Mouse (Mus musculus): Measurements from ENCODE around the gene Smco4. TPM values are rescaled to one million over a fixed set of nuclear protein-coding genes. Genes with fewer than 3 reads are reported as not detected.

Gene Smco4
- polyA plus RNA-seq, 1 experiment from 2014 or later = 1.8 TPM

DNA sequence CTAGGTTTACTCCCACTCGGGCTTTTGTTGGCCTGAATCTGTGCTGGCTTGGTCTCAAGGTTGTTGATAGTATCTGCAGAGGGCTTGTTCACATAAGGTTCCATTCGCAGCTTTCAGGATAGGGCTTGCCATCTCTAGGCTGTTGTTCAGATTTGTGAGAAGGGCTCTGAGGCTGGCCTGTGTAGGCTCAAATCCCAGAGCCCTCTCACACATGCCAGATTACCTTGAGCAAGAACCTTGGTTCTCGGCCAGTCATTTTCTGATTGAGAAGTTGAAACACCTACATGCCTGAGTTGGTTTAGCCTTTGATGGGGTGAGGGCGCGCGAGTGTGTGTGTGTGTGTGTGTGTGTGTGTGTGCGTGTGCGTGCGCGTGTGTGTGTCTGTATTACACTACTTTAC is 29.1 kb downstream of the Smco4 start:
- Histone ChIP-seq H3K36me3 (ENCODE audit: control insufficient read depth, insufficient read depth) (no peaks in the 10 kb centered on the region), H3K9me3 (ENCODE audit: control insufficient read depth, low read length) (no peaks in the 10 kb centered on the region), H3K4me3 (replicated peaks; ENCODE audit: low read length) (no peak overlapping the region), H3K4me1 (replicated peaks; ENCODE audit: control insufficient read depth, insufficient read depth, low read length) (peaks cover 3% of the 10 kb centered on the region; the same call in 1 of the 2 replicates), H3K4me2 (ENCODE audit: low read length) (no peak overlapping the region), H3K27ac (ENCODE audit: low read length) (no peak overlapping the region), H3K27me3 (replicated peaks; ENCODE audit: control insufficient read depth, insufficient read depth, low read length) (no peaks in the 10 kb centered on the region), H3K9ac (replicated peaks; ENCODE audit: low read depth, low read length) (no peak overlapping the region)
- WGBS = 86% methylated on average over 10 of the region's 10 CpGs
- no peak for ATAC-seq

DNA sequence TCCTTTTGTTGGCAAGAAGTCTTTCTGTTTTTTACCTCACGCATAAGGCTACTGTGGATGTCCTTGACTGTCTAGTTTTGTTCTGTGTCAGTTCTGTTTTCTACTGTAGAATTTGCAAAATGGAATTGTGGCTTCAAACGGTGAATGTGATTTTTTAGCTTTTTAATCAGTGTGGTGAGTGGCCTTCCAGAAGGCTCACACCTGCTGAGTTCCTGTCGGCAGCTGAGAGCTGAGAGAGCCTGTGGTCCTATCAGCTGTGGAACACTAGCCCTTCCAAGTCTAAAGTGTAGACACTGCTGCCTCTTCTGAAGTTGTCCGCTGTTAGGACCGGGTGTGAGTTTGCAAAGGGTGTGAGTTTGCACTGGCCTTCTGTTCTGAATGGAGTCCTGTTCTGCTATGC is 29.7 kb downstream of the Smco4 start:
- H3K4me1 ChIP-seq (replicated peaks; ENCODE audit: control insufficient read depth, insufficient read depth, low read length) = peaks cover 3% of the 10 kb centered on the region; the same call in 1 of the 2 replicates
- H3K27me3 ChIP-seq (replicated peaks; ENCODE audit: control insufficient read depth, insufficient read depth, low read length) = no peaks in the 10 kb centered on the region
- no peak overlapping the region for H3K27ac ChIP-seq (ENCODE audit: low read length)
- H3K36me3 ChIP-seq (ENCODE audit: control insufficient read depth, insufficient read depth) = no peaks in the 10 kb centered on the region
- ATAC-seq = no peak
- no peak overlapping the region for H3K4me3 ChIP-seq (replicated peaks; ENCODE audit: low read length)
- no peak overlapping the region for H3K4me2 ChIP-seq (ENCODE audit: low read length)
- WGBS = 79% methylated on average over 5 of the region's 5 CpGs
- no peaks in the 10 kb centered on the region for H3K9me3 ChIP-seq (ENCODE audit: control insufficient read depth, low read length)
- H3K9ac ChIP-seq (replicated peaks; ENCODE audit: low read depth, low read length) = no peak overlapping the region

DNA sequence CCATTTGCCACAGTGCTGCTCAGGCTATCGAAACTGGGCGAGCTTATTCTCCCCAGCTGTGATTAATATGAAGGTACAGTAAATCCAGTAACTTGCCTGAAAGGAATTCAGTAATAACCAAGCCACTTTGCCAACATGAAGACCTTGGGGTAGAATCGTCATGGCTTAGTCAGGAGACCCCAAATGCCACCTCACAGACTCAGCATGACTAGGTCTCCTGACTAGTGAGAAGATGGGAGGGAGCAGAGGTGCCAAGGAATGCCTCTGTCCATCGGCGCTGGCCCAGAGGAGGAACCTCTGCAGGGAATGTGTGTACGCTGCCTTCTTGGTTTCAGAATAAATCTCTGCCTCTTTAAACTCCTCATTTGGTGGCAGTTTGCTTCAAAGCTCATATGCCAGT is 30.4 kb downstream of the Smco4 start:
- ATAC-seq = no peak

DNA sequence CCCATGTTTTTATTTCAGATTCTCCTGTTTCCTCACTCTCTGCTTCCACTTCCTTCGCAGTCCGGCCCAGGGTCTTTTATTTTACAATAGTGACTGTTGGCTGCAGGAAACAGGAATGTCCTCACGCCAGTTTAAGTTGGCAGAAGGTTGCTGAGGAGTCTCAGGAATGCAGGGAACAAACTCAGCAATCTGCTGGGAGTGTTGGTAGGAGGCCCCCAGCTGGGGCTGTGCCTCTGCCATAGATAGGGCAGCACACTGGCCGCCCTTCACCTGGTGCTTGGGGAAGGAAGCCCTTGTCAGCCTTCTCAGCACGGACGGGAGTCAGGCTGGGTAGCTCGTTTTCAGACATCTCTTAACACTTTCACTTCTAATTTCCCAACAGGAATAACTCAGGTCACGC is 32.0 kb downstream of the Smco4 start:
- no peak overlapping the region for H3K4me3 ChIP-seq (replicated peaks; ENCODE audit: low read length)
- no peaks in the 10 kb centered on the region for H3K27me3 ChIP-seq (replicated peaks; ENCODE audit: control insufficient read depth, insufficient read depth, low read length)
- no peak overlapping the region for H3K9ac ChIP-seq (replicated peaks; ENCODE audit: low read depth, low read length)
- no peaks in the 10 kb centered on the region for H3K9me3 ChIP-seq (ENCODE audit: control insufficient read depth, low read length)
- peaks cover 10% of the 10 kb centered on the region for H3K4me1 ChIP-seq (replicated peaks; ENCODE audit: control insufficient read depth, insufficient read depth, low read length)
- ATAC-seq = no peak
- 76% methylated on average over 8 of the region's 8 CpGs for whole genome bisulfite sequencing
- no peak overlapping the region for H3K27ac ChIP-seq (ENCODE audit: low read length)
- H3K36me3 ChIP-seq (ENCODE audit: control insufficient read depth, insufficient read depth) = no peaks in the 10 kb centered on the region
- no peak overlapping the region for H3K4me2 ChIP-seq (ENCODE audit: low read length)

More for the DNA sequence above, 30.4 kb downstream of the Smco4 start:
- H3K27ac ChIP-seq (ENCODE audit: low read length) = no peak overlapping the region
- no peaks in the 10 kb centered on the region for H3K9me3 ChIP-seq (ENCODE audit: control insufficient read depth, low read length)
- H3K4me3 ChIP-seq (replicated peaks; ENCODE audit: low read length) = no peak overlapping the region
- no peaks in the 10 kb centered on the region for H3K36me3 ChIP-seq (ENCODE audit: control insufficient read depth, insufficient read depth)
- WGBS = 86% methylated on average over 6 of the region's 6 CpGs
- H3K4me1 ChIP-seq (replicated peaks; ENCODE audit: control insufficient read depth, insufficient read depth, low read length) = peaks cover 3% of the 10 kb centered on the region; the same call in 1 of the 2 replicates
- no peak overlapping the region for H3K9ac ChIP-seq (replicated peaks; ENCODE audit: low read depth, low read length)
- H3K4me2 ChIP-seq (ENCODE audit: low read length) = no peak overlapping the region
- H3K27me3 ChIP-seq (replicated peaks; ENCODE audit: control insufficient read depth, insufficient read depth, low read length) = no peaks in the 10 kb centered on the region

DNA sequence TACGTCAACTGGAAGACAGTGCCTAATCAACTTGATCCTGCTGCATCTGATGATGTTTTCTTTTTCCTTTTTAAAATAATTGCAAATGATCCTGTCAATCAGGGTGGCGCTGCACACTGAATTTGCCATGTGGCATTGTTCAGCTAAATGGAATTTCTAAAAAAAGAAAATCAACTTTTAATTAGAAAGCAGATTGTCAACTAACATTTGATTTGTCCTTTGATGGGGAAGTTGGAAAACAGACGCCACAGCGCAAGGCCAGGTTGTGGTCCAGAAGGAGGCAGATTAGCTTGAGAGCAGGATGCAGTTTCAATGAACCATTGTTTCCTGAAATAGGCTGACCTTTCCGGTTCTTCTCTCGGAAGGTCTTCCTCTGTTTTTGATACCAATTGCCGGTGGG is 33.3 kb downstream of the Smco4 start:
- Histone ChIP-seq H3K36me3 (ENCODE audit: control insufficient read depth, insufficient read depth) (no peaks in the 10 kb centered on the region), H3K9me3 (ENCODE audit: control insufficient read depth, low read length) (no peaks in the 10 kb centered on the region), H3K4me2 (ENCODE audit: low read length) (no peak overlapping the region), H3K4me1 (replicated peaks; ENCODE audit: control insufficient read depth, insufficient read depth, low read length) (peaks cover 10% of the 10 kb centered on the region), H3K9ac (replicated peaks; ENCODE audit: low read depth, low read length) (no peak overlapping the region), H3K27ac (ENCODE audit: low read length) (no peak overlapping the region), H3K27me3 (replicated peaks; ENCODE audit: control insufficient read depth, insufficient read depth, low read length) (no peaks in the 10 kb centered on the region), H3K4me3 (replicated peaks; ENCODE audit: low read length) (no peak overlapping the region)
- ATAC-seq = no peak
- WGBS = 47% methylated on average over 7 of the region's 7 CpGs

DNA sequence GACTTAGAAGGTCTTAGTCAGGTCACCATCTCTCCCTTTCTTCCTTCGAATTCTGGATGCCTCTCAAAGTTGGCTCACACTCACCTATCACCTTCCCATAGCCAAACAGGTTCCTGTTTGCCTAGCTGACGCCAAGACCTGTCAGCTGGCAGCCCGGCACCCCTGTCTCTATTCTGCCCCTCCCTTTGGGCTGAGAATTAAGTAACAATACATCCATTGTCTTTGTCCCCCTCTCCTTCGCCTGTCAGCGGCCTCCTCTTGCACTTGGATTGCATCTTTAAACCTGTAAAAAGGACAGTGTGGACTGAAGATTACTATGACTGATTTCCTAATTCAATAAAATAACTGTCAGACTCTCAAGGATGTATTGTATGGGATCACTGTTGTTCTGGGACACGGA is 34.6 kb downstream of the Smco4 start:
- Histone ChIP-seq H3K27me3 (replicated peaks; ENCODE audit: control insufficient read depth, insufficient read depth, low read length) (no peaks in the 10 kb centered on the region), H3K4me2 (ENCODE audit: low read length) (no peak overlapping the region), H3K4me3 (replicated peaks; ENCODE audit: low read length) (no peak overlapping the region), H3K27ac (ENCODE audit: low read length) (no peak overlapping the region), H3K9me3 (ENCODE audit: control insufficient read depth, low read length) (no peaks in the 10 kb centered on the region), H3K9ac (replicated peaks; ENCODE audit: low read depth, low read length) (no peak overlapping the region), H3K4me1 (replicated peaks; ENCODE audit: control insufficient read depth, insufficient read depth, low read length) (peaks cover 10% of the 10 kb centered on the region), H3K36me3 (ENCODE audit: control insufficient read depth, insufficient read depth) (no peaks in the 10 kb centered on the region)
- 52% methylated on average over 6 of the region's 6 CpGs for WGBS
- no peak for ATAC-seq

DNA sequence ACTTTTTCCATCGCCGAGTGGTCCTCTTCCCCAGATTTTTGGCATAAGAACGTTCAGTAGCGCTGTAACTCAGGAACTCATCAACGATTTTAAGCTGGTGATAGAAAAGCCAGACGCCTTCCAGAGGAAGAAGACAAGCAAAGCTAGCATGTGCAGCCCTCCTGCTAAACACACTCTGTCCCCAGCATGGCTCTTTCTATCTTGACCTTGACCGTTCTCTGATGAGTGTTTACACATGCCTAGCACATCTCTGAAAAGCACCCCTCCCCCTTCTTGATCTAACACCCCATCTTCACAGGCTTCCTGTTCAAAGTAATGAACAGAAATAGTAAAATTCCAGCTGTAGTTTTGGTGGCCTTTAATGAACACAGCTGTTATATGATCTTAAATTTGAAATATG is 35.1 kb downstream of the Smco4 start:
- no peaks in the 10 kb centered on the region for H3K36me3 ChIP-seq (ENCODE audit: control insufficient read depth, insufficient read depth)
- H3K4me1 ChIP-seq (replicated peaks; ENCODE audit: control insufficient read depth, insufficient read depth, low read length) = peaks cover 10% of the 10 kb centered on the region
- no peak overlapping the region for H3K9ac ChIP-seq (replicated peaks; ENCODE audit: low read depth, low read length)
- WGBS = 93% methylated on average over 7 of the region's 7 CpGs
- H3K9me3 ChIP-seq (ENCODE audit: control insufficient read depth, low read length) = no peaks in the 10 kb centered on the region
- H3K4me2 ChIP-seq (ENCODE audit: low read length) = no peak overlapping the region
- no peak overlapping the region for H3K27ac ChIP-seq (ENCODE audit: low read length)
- ATAC-seq = no peak
- H3K27me3 ChIP-seq (replicated peaks; ENCODE audit: control insufficient read depth, insufficient read depth, low read length) = no peaks in the 10 kb centered on the region
- H3K4me3 ChIP-seq (replicated peaks; ENCODE audit: low read length) = no peak overlapping the region

DNA sequence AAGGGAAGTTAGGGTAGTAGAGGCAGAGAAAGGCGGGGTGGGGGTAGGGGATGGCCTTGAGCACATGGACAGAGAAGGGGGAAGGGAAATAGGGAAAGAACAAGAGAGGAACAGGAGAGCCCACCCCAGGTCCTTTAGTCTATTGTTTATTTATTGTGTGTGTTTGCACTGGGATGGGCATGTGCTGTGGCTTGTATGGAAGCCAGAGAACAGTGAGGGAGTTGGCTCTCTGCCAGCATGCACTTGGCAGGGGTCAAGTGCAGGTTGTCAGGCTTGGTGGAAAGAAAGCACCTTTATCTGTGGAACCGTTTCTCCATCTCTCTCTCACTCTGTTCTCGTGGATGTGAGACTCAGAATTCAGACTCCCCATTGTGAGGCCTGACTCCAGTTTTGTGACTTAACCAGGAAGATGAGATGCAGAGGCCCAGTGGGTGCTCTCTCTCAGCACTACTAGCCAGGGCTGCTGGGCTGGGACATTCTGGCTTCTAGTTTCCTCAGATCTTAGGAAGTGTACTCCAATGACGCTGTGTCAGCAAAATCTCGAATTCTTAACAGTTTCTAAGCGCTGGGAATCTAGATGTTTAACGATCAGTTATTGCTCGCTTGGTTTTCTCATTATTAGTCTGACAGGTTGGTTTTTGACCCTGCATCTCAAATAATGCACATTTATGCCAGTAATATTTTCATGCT is 36.2 kb downstream of the Smco4 start:
- Histone ChIP-seq H3K9me3 (ENCODE audit: control insufficient read depth, low read length) (no peaks in the 10 kb centered on the region), H3K9ac (replicated peaks; ENCODE audit: low read depth, low read length) (no peak overlapping the region), H3K4me1 (replicated peaks; ENCODE audit: control insufficient read depth, insufficient read depth, low read length) (peaks cover 10% of the 10 kb centered on the region), H3K27me3 (replicated peaks; ENCODE audit: control insufficient read depth, insufficient read depth, low read length) (no peaks in the 10 kb centered on the region), H3K27ac (ENCODE audit: low read length) (no peak overlapping the region), H3K4me2 (ENCODE audit: low read length) (no peak overlapping the region), H3K36me3 (ENCODE audit: control insufficient read depth, insufficient read depth) (no peaks in the 10 kb centered on the region), H3K4me3 (replicated peaks; ENCODE audit: low read length) (no peak overlapping the region)
- 41% methylated on average over 8 of the region's 8 CpGs for WGBS
- ATAC-seq = no peak

DNA sequence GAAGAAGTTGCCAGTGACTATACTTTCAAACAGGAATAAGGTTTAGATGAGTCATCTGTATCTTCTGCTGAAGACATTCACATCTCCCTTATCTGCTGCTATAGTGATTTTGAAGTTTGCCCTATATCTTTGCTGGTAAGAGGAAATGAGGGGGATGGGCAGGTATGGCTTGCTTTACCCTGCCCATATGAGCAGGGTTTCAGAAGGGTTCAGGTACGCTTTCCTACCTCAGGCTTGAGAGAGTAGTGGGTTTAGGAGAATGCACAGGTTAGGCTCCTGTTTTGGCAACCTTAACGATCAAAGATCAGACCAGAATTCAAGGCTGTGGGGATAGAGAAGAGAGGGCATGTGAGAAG is 36.7 kb downstream of the Smco4 start:
- 85% methylated on average over 2 of the region's 2 CpGs for WGBS
- Histone ChIP-seq H3K36me3 (ENCODE audit: control insufficient read depth, insufficient read depth) (no peaks in the 10 kb centered on the region), H3K4me1 (replicated peaks; ENCODE audit: control insufficient read depth, insufficient read depth, low read length) (peaks cover 10% of the 10 kb centered on the region)

DNA sequence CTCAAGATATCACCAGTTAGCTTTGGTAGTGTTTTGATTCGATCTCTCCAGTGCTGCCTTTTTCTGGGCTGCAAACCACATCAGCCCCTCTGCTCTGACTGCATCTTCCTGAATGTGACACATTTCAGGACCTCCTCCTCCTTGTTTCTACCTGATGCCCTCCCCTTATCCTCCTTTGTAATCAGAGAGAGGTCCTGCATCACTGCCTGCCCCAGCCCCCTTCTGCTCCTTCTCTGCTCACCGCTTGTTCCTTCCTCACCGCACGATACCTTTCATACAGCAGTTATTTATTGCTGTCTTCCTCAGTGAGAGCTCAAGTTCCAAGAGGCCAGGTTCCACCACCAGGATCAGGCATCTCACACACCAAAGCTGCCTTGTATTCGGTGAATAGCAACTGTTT is 38.0 kb downstream of the Smco4 start:
- Histone ChIP-seq H3K9me3 (ENCODE audit: control insufficient read depth, low read length) (no peaks in the 10 kb centered on the region), H3K36me3 (ENCODE audit: control insufficient read depth, insufficient read depth) (no peaks in the 10 kb centered on the region), H3K4me1 (replicated peaks; ENCODE audit: control insufficient read depth, insufficient read depth, low read length) (peaks cover 7% of the 10 kb centered on the region), H3K4me2 (ENCODE audit: low read length) (no peak overlapping the region), H3K4me3 (replicated peaks; ENCODE audit: low read length) (no peak overlapping the region), H3K27me3 (replicated peaks; ENCODE audit: control insufficient read depth, insufficient read depth, low read length) (no peaks in the 10 kb centered on the region), H3K27ac (ENCODE audit: low read length) (no peak overlapping the region), H3K9ac (replicated peaks; ENCODE audit: low read depth, low read length) (no peak overlapping the region)
- WGBS = 85% methylated on average over 5 of the region's 5 CpGs
- ATAC-seq = no peak

More for the DNA sequence above, 36.7 kb downstream of the Smco4 start:
- Histone ChIP-seq H3K4me3 (replicated peaks; ENCODE audit: low read length) (no peak overlapping the region), H3K27me3 (replicated peaks; ENCODE audit: control insufficient read depth, insufficient read depth, low read length) (no peaks in the 10 kb centered on the region), H3K27ac (ENCODE audit: low read length) (no peak overlapping the region), H3K9me3 (ENCODE audit: control insufficient read depth, low read length) (no peaks in the 10 kb centered on the region), H3K4me2 (ENCODE audit: low read length) (no peak overlapping the region), H3K9ac (replicated peaks; ENCODE audit: low read depth, low read length) (no peak overlapping the region)
- no peak for ATAC-seq
